Mouse (Mus musculus) G1E (cell line): Measurements from ENCODE around the gene Krt33b.

Experiments
- CTCF ChIP-seq: IDR thresholded peaks from 2 replicates; pipeline ENCODE4 v1.5.1; 2012; ENCODE audit warnings: low read depth, low read length, inconsistent platforms, mixed read lengths
- GATA2 ChIP-seq: IDR thresholded peaks from 2 replicates; pipeline ENCODE4 v1.6.1; 2012; ENCODE audit warnings: low read depth, low read length, inconsistent platforms, borderline replicate concordance
- TAL1 ChIP-seq: conservative IDR thresholded peaks from 2 replicates; pipeline ENCODE4 v1.6.1; 2012; ENCODE audit warnings: low read depth, low read length, inconsistent platforms, mixed read lengths

GRCm38 (mm10) chr11:100041454-100041853 is 11.8 kb upstream of the Krt33b start, which contains the start of gene Krt34:
- TF ChIP-seq GATA2 (no peak), CTCF (no peak), TAL1 (no peak)
